Mouse (Mus musculus): ENCODE data around the gene Ccnt1. TPM values are rescaled to one million over a fixed set of nuclear protein-coding genes. Genes with fewer than 3 reads are reported as not detected.

Gene Ccnt1
- total and polyA plus RNA-seq, 3 experiments, result 19.5 to 63.2 (median 44.0) TPM

- TF ChIP-seq TAL1 (IDR thresholded peaks at IDR 0.05; ENCODE audit: low read length), result no peak
- no peak; the same call in 1 of the 2 replicates for TF ChIP-seq TCF12 (IDR thresholded peaks at IDR 0.05; ENCODE audit: low read depth, low read length)
- peak; percentile 37; the same call in 1 of the 2 replicates for TF ChIP-seq NELFE (IDR thresholded peaks at IDR 0.05; ENCODE audit: low read depth, low read length)
These were observed 31.6 kb upstream of the Ccnt1 start (continued) for GRCm38 (mm10) chr15:98602191-98602881.

- DNase-seq (ENCODE audit: low read depth, low spot score), result no peak
- Histone ChIP-seq H3K9ac (ENCODE audit: control insufficient read depth, low read depth, low read length, poor library complexity, severe bottlenecking) (peak overlapping the region; percentile 72), H3K4me3 (ENCODE audit: control insufficient read depth in 1 of 2, insufficient read depth in 1 of 2, low read depth in 2 of 2, low read length in 2 of 2) (no peak overlapping the region), H3K79me2 (ENCODE audit: control insufficient read depth, insufficient read depth, low read length, poor library complexity) (peaks cover 51% of the 10 kb centered on the region), H3K27me3 (ENCODE audit: control insufficient read depth in 1 of 2, insufficient read depth in 2 of 2, low read length in 2 of 2) (no peaks in the 10 kb centered on the region), H3K36me3 (ENCODE audit: control insufficient read depth in 1 of 2, insufficient read depth in 2 of 2, low read length in 2 of 2) (peaks cover 22 to 44% of the 10 kb centered on the region in 2 experiments), H3K4me1 (ENCODE audit: control insufficient read depth in 1 of 2, insufficient read depth in 2 of 2, low read length in 2 of 2) (peaks cover 26 to 53% of the 10 kb centered on the region in 2 experiments), H3K9me3 (replicated peaks; ENCODE audit: insufficient read depth, low read length) (no peaks in the 10 kb centered on the region), H3K27ac (ENCODE audit: control insufficient read depth, low read depth, low read length) (peak overlapping the region; percentile 74)
- TF ChIP-seq ELF1 (IDR thresholded peaks at IDR 0.05; ENCODE audit: low read depth, low read length) (0 out of 2 replicates have a peak, but pooled peaks have one; percentile 35), TAL1 (IDR thresholded peaks at IDR 0.05; ENCODE audit: low read length) (peak; percentile 69), CHD2 (IDR thresholded peaks at IDR 0.05; ENCODE audit: low read length) (no peak), EP300 (IDR thresholded peaks at IDR 0.05; ENCODE audit: low read depth in 1 of 2, low read length in 2 of 2) (peak; percentile 76 to 81), USF2 (IDR thresholded peaks at IDR 0.05; ENCODE audit: borderline replicate concordance in 1 of 2, insufficient read depth in 1 of 2, low read depth in 1 of 2, low read length in 2 of 2) (no peak), CHD1 (IDR thresholded peaks at IDR 0.05; ENCODE audit: low read depth, low read length) (0 out of 2 replicates have a peak, but pooled peaks have one; percentile 68), POLR2A (IDR thresholded peaks at IDR 0.05; ENCODE audit: control insufficient read depth in 1 of 2, insufficient read depth in 1 of 2, low read depth in 1 of 2, low read length in 2 of 2, poor library complexity in 1 of 2) (no peak), SMC3 (IDR thresholded peaks at IDR 0.05; ENCODE audit: low read depth, low read length) (no peak), JUND (IDR thresholded peaks at IDR 0.05; ENCODE audit: low read depth, low read length) (no peak), RCOR1 (IDR thresholded peaks at IDR 0.05; ENCODE audit: low read depth, low read length) (peak; percentile 81; the same call in 1 of the 2 replicates), GABPA (IDR thresholded peaks at IDR 0.05; ENCODE audit: low read depth, low read length) (no peak), ETS1 (IDR thresholded peaks at IDR 0.05; ENCODE audit: low read depth, low read length) (peak; percentile 46), GATA1 (IDR thresholded peaks at IDR 0.05; ENCODE audit: low read depth, low read length) (peak; percentile 75), TCF12 (IDR thresholded peaks at IDR 0.05; ENCODE audit: low read depth, low read length) (peak; percentile 77), BHLHE40 (IDR thresholded peaks at IDR 0.05; ENCODE audit: borderline replicate concordance, low read depth, low read length) (no peak), MXI1 (IDR thresholded peaks at IDR 0.05; ENCODE audit: low read depth, low read length) (peak; percentile 48; the same call in 1 of the 2 replicates), POLR2AphosphoS2 (IDR thresholded peaks at IDR 0.05; ENCODE audit: low read length) (0 out of 2 replicates have a peak, but pooled peaks have one; percentile 51), ZNF384 (IDR thresholded peaks at IDR 0.05; ENCODE audit: low read depth, low read length) (peak; percentile 69; the same call in 1 of the 2 replicates)
These were observed 31.1 kb upstream of the Ccnt1 start for GRCm38 (mm10) chr15:98601832-98602190.
